Mouse (Mus musculus) T-helper 1 cell (primary cell): ENCODE data around the gene Tnpo1.
"Not testable (repeated sequence)": the region's sequence is repeated elsewhere in the genome, so short reads cannot be mapped to it uniquely, and the experiment has no call there.

ENCODE experiments used
- in situ Hi-C: fragments of 300-600 bp; cut with MboI, MseI; formaldehyde crosslinking; loops from one replicate; pipeline ENCODE4 v1.15.1; 2025; ENCODE audit warnings: high pct_unique_total_duplicates

Tnpo1 gene

DNA sequence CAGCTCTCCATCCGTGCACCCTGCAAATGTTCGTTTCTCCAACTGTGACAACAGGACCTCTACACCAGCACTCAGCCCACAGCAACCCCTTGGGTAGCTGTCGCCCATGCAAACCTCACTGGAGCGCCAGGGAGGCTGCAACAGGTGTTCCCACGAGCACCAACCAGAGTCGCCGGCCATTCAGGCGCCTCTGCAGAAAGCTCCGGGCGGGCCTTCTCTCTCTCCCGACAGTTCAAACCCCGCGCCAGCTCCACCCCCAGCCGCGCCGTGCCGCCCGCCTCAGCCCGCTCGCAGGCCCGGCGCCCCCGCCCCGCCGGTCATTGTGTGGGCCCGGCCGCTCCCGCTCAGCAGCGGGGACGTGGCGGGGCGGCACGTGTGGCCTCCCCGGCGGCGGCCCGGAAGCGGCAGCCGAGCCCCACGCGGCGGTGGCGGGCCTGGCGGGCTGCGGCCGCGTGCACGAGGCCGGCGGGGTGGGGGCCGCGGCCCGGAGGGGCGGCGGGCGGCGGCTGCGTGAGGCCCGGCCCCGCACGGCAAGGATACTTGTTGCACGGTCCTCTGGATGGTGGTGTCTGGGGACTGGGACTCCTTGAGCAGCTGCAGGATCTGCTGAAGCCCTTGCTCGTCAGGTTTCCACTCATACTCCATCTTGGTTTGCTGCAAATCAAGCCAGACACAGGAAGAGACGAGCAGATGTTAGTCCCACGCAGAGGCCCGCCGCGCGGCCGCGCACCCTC is 35.9 kb downstream of the Tnpo1 start:
- in situ Hi-C loops = no loop called here

DNA sequence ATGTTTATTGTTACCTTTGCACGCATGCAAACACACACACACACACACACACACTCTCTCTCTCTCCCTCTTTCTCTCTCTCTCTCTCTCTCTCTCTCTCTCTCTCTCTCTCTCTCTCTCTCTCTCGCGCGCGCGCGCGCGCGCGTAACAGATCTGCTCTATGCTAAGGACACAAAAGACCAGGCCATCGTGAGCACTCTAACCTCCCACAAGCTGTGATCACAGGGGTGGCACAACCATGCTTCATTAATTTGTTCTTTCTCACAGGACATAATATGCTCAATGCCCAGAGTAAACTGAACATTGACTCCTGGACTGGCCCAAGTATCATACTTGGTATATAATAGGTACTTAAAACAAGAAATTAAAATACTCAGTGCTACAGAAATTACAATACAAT is 37.0 kb downstream of the Tnpo1 start:
- in situ Hi-C loops = no loop called here

DNA sequence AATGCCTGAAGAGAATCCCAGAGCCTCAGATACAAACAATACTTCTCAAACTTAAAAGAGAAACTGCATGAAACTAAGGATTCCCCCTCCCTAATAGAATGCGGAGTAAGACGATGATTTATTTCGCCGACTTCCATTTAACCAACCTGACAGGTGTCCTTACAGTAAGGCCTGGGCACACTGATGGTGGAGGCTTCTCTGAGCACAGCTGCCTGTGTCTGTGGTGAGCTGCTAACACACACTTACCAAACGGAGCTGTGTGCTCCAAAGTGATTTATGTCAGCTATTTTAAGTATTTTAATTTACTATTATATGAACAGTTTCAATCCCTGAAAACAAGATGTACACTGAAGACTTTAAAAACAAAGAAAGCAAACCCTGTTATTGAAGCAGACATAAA is 42.4 kb downstream of the Tnpo1 start:
- in situ Hi-C loops = no loop called here

DNA sequence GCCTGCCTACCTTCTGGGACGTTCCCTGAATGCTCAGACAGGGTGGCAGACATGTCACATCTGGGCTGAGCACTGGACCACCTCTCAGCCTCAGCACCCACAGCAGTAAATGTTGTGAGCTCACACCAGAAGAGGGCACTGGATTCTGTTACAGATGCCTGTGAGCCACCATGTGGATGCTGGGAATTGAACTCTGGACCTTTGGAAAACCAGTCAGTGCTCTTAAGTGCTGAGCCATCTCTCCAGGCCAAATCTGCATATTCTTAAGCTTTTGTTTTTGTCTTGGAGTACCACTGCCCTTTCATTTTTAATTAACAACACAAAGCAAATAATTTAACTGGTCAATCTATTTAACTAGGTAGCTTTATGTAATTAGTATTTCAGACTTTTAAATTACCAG is 44.2 kb downstream of the Tnpo1 start:
- in situ Hi-C loops = no loop called here

DNA sequence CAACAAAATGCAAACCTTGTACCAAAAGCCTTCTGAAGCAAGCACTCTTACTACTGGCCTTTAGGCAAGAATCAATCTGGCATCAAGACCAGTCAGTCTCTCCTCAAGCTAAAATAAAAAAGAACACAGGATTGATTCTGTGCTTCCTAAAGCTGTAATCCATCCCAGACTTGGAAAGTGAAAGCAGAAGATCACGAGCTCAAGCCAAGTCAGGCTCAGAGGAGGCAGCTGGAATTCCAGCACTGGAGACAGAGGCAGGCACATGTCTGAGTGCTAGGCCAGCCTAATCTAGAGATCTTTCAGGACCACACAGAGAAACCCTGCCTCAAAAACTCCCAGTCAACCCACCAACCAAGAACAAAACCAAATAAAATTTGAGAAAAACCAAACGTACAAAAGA is 45.8 kb downstream of the Tnpo1 start:
- in situ Hi-C loops = no loop called here

DNA sequence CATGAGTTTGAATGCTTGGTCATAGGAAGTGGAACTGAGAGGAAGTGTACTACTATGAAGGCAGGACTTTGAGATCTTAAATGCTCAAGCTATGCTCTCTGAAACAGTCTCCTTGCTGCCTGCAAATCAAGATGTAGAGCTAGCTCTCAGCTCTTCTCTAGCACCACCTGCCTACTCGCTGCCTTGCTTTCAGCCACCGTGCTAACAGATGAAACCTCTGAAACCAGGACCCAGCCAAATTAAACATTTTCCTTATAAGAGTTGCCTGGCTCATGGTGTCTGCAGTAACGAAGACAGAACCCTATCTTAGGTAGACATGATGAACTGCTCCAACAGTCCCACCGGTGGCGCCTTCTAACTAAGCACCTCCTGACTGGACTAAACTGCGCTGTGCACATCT is 46.8 kb downstream of the Tnpo1 start:
- in situ Hi-C loops = no loop called here

DNA sequence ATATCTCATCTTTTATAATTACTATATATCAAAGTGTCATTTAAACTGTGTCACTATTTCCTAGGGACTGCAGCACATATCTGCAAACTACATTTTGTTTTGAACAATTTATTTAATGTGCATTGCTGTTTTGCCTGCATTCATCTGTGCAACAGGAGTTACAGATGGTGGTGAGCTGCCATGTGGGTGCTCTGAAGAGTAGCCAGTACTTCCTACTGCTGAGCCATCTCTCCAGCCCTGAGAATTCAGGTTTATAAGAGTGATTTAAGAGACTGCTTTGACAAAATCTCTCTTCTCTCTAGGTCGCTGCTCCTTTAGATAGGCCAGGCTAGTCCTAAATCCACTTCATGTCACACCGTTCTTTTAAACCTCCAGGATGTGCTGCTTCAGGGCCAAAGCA is 49.0 kb downstream of the Tnpo1 start:
- in situ Hi-C loops = no loop called here

DNA sequence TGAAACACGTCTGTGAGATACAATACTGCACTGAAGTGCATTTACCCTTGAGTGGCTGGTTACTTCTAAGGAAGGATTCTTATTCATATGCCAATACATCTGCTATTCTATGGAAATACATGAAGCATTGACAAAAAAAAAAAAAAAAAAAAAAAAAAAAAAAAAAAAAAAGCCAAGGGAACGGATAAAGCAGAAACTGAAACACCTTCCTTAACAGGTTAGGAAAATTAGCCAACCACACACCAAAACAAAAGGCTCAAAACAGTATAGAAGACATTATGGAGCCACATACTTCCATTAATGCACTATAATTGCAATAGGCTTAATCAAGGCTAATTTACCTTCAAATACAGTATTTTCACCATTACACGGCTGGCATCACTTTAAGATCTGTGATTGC is 51.5 kb downstream of the Tnpo1 start:
- in situ Hi-C loops = loop anchor here (5.0 to 25.0 kb wide), 3 partner anchors 223 to 1763 kb away; no protein-coding TSS in a partner anchor

DNA sequence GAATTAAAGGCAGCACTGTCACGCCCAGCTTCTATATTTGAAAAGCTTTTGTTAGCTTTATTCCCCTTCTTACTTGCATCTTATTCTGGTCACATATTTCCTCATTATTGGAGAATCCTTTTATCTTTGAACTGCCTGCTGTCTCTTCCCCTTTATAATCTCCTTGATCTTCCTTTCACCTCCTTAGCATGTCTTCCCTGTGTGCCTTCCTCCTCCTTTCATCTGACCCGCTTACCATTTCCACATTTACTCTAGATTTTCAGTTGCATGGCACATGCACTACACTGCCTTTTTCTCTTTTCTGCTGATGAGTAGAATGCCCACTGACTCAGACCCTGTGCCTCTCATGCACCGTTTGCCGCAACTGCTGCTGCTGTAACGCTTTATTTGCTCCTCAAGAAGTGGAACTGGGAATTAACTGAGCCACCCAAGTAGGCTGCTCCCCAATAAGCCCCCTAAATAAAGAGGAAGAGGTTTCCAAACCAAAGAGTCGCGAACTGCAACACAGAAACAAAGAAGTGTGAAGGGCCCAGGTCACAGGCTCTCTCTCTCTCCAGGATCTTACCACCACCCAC is 53.8 kb downstream of the Tnpo1 start:
- in situ Hi-C loops = loop anchor here (5.0 to 25.0 kb wide), 3 partner anchors 225 to 1765 kb away; no protein-coding TSS in a partner anchor

DNA sequence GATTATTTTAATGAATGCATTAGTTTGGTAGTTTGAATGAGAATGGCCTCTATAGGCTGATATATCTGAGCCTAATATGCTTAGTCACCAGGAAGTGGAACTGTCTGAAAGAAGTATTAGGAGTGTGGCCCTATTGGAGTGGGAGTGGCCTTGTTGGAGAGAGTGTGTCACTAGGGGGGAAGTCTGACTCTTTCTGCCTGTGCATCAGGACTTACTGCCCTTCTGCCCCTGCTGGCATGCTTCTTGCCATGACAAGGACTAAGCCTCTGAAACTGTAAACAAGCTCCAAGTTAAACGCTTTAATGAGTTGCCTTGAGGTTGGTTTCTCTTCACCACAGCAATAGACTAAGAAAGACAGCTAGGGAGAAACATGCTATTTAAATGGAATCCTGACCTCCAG is 54.9 kb downstream of the Tnpo1 start:
- in situ Hi-C loops = loop anchor here (5.0 to 25.0 kb wide), 3 partner anchors 226 to 1766 kb away; no protein-coding TSS in a partner anchor

DNA sequence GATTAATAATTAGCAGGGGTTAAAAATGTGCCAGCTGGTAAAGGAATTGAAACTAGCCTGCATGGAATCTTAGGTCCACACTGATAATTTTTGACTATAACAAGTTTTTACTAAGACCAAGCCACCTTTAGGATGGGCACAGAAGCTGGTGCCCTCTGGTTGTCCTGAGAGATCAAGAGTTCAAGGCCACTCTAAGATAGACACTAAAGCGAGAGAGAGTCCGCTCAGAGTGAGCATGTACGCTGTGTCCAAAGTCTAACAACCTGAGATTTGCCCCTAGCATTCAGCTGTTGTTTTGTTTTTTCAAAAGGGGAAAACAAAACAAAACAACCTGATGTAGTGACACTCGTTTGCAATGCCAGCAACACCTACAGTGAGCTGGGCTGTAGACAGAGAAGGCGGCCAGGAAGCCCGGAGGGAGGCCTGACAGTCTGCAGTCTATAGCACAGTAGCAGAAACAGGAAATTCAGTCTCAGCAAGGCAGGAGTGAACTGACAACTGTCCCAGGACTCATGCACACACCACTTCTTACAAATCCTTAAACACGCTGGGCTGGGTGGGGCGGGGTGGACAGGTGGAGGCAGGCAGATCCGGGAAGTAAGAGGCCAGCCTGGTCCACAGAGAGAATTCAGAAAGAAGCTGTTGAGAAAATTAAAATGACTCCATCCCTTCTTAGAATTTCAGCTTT is 57.8 kb downstream of the Tnpo1 start:
- in situ Hi-C loops = loop anchor here (25.0 kb wide), 2 partner anchors 1219 to 1769 kb away; no protein-coding TSS in a partner anchor

DNA sequence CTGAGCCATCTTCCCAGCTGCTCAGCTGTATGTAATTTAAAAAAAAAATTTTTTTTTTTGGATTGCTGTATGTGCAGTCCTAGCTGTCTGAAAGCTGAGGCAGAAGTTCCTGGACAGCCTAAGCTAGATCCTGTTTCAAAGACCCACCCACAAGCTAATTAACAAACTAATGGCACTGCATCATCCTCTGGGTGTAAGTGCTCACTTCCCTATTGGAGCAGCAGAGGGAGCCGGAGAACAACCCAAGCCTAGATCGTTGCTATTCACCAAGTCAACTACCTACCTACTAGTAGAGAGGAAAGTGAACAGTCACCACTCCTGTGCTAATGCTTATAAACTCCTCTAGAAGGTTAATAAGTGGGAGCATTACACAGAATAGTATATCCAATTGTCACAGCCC is 58.4 kb downstream of the Tnpo1 start:
- in situ Hi-C loops = loop anchor here (25.0 kb wide), 2 partner anchors 1219 to 1769 kb away; no protein-coding TSS in a partner anchor

DNA sequence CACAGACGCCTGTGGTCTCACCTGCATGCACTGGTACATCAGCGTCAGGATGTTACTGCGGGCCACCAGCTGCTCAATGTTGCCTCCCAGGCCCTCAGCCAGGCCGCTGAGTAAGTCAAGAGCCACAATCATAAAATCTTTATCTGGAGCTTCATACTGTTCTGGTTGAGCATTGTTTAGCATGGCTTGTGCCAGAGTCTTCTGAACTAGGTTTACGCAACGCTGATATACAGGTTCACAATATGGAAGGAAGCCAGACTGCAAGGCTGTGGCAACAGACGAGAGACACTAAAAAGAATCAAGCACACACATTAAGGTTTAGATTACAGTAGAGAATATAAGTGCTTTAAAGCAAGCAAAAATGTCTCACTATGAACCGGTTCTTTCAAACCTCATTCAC is 70.9 kb downstream of the Tnpo1 start:
- in situ Hi-C loops = loop anchor here (25.0 kb wide), 2 partner anchors 1232 to 1782 kb away; no protein-coding TSS in a partner anchor

DNA sequence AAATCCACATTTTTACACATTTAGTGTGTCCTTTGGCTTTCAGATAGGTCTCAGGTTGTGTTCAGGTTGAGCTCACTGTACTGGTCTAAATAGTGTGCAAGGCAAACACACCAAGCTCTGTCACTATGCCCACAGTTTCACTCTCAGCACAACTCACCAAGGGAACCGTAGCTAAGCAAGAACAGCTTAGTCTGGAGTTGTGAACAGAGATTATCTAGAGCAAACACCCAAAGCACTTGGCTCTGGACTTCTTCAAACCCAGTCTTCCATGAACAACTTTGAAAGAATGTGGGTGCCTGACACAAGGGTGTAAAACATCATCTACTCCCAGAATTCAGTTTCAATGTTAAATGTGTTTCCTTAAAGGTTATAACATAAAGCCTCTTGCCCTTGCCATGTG is 80.4 kb downstream of the Tnpo1 start:
- in situ Hi-C loops = no loop called here

DNA sequence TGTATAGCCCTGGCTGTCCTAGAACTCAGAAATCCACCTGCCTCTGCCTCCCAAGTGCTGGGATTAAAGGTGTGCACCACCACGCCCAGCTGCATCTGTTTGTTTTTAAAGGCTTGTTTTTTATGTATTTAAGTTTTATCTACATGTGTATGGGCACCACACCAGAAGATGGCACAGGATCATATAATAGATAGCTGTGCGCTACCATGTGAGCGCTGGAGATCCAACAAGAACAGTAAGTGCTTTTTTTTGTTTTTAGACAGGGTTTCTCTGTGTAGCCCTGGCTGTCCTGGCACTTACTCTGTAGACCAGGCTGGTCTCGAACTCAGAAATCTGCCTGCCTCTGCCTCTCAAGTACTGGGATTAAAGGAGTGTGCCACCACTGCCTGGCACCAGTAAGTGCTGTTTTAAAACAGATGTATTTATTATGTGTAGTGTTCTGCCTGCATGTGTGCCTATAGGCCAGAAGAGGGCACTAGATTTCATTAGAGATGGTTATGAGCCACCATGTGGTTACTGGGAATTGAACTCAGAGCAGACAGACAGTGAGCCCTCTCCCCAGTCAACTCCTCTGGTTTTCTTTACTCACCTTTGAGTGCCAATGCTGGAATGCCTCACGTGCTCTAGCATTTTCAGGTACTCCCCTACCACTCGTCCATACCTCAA is 89.6 kb downstream of the Tnpo1 start:
- in situ Hi-C loops = no loop called here

DNA sequence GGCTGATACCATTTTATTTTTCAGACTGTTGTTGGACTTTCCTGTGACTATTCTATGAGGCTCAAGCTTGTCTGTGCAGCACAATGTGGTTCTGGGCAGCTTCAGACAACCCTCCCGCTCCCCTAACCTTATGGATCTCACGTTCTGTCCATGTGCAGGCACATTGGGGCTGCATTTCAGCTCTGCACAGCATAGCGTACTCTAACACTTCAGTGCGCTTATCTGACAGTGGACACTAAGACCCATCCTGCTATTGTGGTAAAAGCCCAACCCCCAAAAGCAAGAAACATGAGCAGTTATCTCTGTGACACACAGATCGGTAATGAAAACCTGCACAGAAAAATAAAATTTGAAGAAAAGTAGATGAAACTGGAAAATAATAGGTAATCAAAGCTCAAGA is 90.4 kb downstream of the Tnpo1 start:
- in situ Hi-C loops = no loop called here

DNA sequence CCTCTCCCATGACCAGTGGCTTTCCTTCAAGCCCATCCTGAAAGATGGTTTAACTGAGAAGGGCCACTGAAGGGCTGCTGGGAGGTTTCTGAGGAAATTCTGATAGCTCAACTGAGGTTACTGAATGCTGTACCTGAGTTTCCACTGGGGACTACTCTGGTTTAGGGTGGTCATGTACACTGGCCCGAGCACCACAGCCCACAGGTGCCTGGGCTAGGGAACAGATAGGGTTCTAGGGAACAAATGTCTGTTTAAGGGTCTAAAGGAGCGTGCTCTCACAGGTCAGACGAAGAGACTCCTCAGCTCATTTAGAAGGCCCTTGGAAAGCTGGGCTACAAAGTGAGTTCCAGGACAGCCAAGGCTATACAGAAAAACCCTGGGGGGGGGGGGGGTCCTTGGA is 91.5 kb downstream of the Tnpo1 start:
- in situ Hi-C loops = no loop called here

DNA sequence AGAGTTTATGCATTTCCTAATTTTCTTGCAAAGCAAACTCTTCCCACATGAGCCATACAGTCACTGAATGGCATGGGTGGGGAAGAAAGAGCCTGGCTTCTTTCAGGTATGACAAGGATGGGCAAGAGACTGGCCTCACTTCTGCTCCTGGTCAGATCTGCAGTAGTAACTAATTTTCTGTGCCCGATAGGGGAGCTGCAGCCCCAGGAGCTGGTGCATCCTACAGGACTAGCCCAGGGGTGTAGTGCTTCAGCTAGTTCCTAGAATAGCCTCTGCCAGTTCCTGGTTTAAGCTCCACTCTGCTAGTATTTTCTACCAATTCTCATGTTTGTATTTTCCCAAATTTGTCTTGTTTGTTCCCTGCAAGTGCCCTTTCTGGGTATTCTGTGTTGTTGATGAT is 92.0 kb downstream of the Tnpo1 start:
- in situ Hi-C loops = no loop called here

DNA sequence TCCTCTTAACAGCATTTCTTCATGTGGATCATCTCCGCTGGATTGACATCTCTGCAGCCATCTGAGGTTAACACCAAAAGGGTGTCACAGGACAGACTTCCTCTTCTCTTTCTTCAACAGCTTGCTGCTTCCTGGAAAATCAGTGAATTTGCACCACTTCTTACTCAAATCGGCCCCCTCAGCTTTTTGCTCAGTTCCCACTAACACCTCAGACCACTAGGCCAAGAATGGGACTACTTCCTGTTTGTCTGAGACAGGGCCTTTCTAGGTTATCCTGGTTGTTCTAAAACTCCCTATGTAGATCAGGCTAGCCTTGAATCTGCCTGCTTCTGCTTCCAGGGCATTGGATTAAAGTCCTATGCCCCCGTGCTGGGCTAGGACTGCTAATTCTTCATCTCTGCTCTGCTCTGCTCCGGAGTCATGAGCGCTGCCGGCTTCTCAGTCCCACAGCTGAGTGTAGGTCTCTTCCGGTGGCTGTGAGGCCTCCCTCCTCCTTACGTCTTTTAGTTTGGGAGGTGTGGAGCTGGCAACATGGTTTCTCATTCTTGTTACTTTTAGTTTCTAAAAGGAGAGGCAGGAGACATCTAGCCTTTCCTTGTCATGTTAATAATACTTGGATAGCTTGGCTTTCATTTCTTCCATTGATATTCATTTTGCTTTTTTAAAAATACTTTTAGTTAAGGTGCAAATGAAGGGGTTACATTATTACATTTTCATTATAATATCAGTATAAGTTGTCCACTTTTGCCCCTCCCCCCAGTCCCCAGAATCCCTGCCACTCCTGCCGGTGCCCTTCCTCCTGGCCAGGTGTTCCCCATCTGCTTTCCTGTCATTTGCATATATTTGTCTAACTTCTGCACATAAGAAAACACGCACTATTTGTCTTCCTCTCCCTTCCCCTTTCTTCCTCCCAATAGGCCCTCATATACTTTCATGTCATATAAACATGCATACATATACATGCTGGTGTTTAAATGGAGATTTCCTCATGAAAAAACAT is 93.4 kb downstream of the Tnpo1 start:
- in situ Hi-C loops = no loop called here

DNA sequence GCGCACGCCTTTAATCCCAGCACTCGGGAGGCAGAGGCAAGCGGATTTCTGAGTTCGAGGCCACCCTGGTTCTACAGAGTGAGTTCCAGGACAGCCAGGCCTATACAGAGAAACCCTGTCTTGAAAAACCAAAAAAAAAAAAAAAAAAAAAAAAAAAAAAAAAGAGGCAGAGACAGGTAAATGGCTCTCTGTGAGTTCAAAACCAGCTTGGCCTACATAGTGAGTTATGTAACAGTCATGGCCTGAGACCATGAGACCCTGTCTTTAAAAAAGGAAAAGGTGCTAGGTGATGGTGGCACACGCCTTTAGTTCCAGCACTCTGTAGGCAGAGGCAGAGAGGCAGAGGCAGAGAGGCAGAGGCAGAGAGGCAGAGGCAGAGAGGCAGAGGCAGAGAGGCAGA is 97.2 kb downstream of the Tnpo1 start:
- in situ Hi-C loops = not testable (repeated sequence)

DNA sequence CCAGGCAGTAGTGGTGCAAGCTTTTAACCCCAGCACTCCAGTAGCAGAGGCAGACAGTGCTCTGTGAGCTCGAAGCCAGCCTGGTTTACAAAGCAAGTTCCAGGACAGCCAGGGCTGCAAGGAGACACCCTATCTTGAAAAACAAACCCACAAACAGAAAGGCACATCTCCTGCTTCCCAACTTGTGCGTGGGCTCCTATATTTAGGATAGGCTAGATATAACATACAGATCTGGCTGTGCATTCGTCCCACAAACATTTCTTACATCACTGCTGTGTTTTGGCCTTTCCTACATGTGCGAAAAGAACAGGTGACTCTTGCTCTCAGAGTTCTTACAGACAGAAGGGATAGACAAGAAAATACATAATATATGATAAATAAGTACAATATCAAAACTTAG is 100.6 kb downstream of the Tnpo1 start:
- in situ Hi-C loops = no loop called here
